Mouse (Mus musculus) hindbrain, embryonic 16.5 days (tissue): Measurements from ENCODE around the gene Cdyl. TPM values are rescaled to one million over a fixed set of nuclear protein-coding genes. Genes with fewer than 3 reads are reported as not detected.

Experiments used
- ATAC-seq: fragments of 200-750 bp; cut with Nextera tagmentation; 2 replicates; pipeline ENCODE4 v1.8.0; 2017; ENCODE audit warnings: moderate TSS enrichment, moderate library complexity
- H3K27ac ChIP-seq: fragments of 300-500 bp; sonication (generic); 2 replicates; pipeline ENCODE4 v1.5.1; 2014; ENCODE audit warnings: low read depth, mild to moderate bottlenecking, control low read depth, low read length, moderate library complexity
- H3K27me3 ChIP-seq: fragments of 300-500 bp; sonication (generic); replicated peaks from 2 replicates; pipeline ENCODE4 v1.6.1; 2014; ENCODE audit warnings: low read length; ENCODE audit not compliant: control insufficient read depth, insufficient read depth
- H3K36me3 ChIP-seq: fragments of 300-500 bp; sonication (generic); 2 replicates; pipeline ENCODE4 v1.6.1; 2014; ENCODE audit warnings: mild to moderate bottlenecking, low read length, moderate library complexity, mixed read lengths; ENCODE audit not compliant: control insufficient read depth, insufficient read depth
- H3K4me1 ChIP-seq: fragments of 300-500 bp; sonication (generic); 2 replicates; pipeline ENCODE4 v1.6.1; 2014; ENCODE audit warnings: low read depth, low read length; ENCODE audit not compliant: control insufficient read depth, insufficient read depth
- H3K4me2 ChIP-seq: fragments of 300-500 bp; sonication (generic); 2 replicates; pipeline ENCODE4 v1.6.1; 2014; ENCODE audit warnings: mild to moderate bottlenecking, low read length, control low read depth, moderate library complexity
- H3K4me3 ChIP-seq: fragments of 300-500 bp; sonication (generic); 2 replicates; pipeline ENCODE4 v1.5.1; 2014; ENCODE audit warnings: mild to moderate bottlenecking, low read length, control low read depth, moderate library complexity
- H3K9ac ChIP-seq: fragments of 300-500 bp; sonication (generic); 2 replicates; pipeline ENCODE4 v1.6.1; 2014; ENCODE audit warnings: low read depth, mild to moderate bottlenecking, control low read depth, low read length, moderate library complexity
- H3K9me3 ChIP-seq: fragments of 300-500 bp; sonication (generic); 2 replicates; pipeline ENCODE4 v1.6.1; 2014; ENCODE audit warnings: mild to moderate bottlenecking, low read length, moderate library complexity; ENCODE audit not compliant: control insufficient read depth
- WGBS: fragments of 180-500 bp; shearing (Covaris S2); extraction: QIAGEN DNeasy Blood & Tissue Kit; methylation state at CpG from one replicate; pipeline ENCODE4 v1.1.7; 2014; 5-methylcytosine and 5-hydroxymethylcytosine counted together
- polyA plus RNA-seq: library from polyadenylated mRNA; unstranded; fragments of >200 nt; fragmentation: Nextera tagmentation; extraction: Ambion mirVana; gene quantifications from 2 replicates; pipeline ENCODE4 v1.2.1, GENCODE M21; 2015

Gene Cdyl
- polyA plus RNA-seq, 1 experiment from 2014 or later, result 2.6 TPM

DNA sequence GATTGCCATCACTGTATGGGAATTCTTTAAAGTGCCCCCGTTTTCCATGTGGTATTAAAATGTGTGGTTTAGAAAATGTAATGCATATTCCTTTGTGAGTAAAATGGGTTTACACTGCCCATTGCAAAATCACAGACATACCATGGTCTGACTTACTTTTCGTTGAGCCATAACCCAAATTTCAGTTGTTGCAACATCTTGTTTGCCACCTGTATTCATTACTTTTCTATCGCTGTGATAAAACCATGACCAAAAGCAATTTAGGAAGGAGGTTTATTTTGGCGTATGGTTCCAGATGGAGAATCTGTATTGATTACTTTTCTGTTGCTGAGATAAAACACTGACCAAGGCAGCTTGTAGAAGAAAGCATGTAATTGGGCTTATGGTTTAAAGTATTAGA lies 124.6 kb downstream of the Cdyl start:
- no peaks in the 10 kb centered on the region for H3K27me3 ChIP-seq
- H3K27ac ChIP-seq, result no peak overlapping the region
- 0 out of 2 replicates have a peak, but pooled peaks cover 2% of the 10 kb centered on the region for H3K4me1 ChIP-seq
- 90% methylated on average over 4 of the region's 4 CpGs for WGBS
- no peak overlapping the region for H3K4me2 ChIP-seq
- H3K4me3 ChIP-seq, result no peak overlapping the region
- no peaks in the 10 kb centered on the region for H3K36me3 ChIP-seq
- H3K9ac ChIP-seq, result no peak overlapping the region
- H3K9me3 ChIP-seq, result no peaks in the 10 kb centered on the region
- no peak for ATAC-seq

DNA sequence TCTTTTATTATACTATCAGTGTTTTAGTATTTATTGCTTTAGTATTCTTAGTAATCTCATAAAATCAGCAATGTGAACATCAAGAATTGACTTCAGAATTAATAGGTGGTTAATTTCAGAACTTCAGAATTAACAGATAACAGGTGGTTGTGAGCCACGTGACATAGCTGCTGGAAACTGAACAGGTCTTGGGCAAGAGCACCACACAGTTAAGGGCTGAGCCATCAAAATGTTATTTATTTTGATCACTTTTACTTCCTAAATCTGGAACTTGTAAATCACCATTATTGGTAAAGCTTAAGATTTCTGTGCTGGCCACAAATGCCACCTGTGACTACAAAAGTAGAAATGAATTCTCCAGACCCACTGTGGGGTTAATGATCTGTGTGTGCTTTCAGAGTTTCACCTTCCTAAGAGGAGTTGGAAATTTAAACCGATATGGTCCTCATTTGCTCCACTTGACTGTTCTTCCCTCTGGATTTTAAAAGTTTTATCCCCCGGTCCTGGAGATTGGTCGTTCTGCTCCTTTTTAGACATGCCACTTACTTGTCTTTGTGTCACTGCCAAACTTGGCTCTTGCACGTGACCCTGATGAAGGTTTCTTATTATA lies 125.8 kb downstream of the Cdyl start:
- no peak for ATAC-seq

DNA sequence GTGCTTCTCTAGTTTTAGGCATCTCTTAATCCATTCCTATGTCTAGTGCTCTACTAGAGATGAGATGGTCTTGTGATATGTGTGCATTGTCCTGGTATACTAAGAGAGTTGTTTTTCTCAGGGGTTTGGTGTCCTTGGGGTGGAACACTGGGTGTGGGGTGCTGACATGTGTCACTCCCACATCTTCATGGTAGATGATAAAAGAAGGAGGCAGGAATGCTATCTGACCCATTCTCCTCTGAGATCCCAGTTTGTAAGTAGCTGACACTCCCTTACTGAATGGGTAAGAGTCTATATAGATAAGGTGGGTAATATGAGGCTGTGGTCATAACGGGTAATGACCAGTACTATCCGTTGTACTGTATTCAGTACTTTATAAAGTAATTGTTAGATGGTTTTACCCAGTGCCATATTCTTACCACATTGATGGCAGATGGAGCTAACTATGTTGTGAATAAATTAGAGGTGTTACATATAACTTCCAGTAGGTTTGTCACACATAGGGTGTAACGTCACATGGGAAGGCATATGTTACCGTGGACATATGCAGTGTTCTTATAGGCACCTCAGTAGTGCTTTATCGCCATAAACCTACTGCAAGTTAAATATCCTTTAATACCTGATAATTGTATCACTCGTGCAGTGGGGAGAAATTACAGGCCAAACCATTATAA lies 127.2 kb downstream of the Cdyl start:
- H3K9ac ChIP-seq, result no peak overlapping the region
- no peak overlapping the region for H3K4me3 ChIP-seq

More for the DNA sequence above, 125.8 kb downstream of the Cdyl start:
- 62% methylated on average over 5 of the region's 5 CpGs for WGBS
- Histone ChIP-seq H3K36me3 (no peaks in the 10 kb centered on the region), H3K27me3 (no peaks in the 10 kb centered on the region), H3K4me1 (0 out of 2 replicates have a peak, but pooled peaks cover 2% of the 10 kb centered on the region), H3K4me3 (no peak overlapping the region), H3K27ac (no peak overlapping the region), H3K9me3 (no peaks in the 10 kb centered on the region), H3K9ac (no peak overlapping the region), H3K4me2 (no peak overlapping the region)

DNA sequence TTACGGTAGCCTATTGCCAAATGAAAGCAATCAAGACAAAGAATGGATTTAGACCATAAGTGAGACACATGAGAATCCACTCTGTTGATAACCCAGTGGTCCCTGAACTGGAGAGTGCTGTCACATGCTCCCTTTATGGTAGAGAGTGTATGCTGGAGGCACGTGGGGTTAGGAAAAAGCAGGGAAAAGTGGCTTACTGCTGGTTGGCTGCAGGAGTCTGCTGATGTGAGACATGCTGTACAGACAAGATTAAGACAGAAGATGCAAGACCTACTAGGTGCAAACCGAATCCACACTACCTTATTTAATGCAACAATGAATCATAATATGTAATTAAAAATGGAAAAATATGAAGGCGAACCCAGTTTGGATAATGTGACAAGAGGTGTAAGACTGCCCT lies 129.9 kb downstream of the Cdyl start:
- WGBS, result 78% methylated on average over 4 of the region's 4 CpGs
- no peak overlapping the region for H3K4me2 ChIP-seq
- H3K27me3 ChIP-seq, result no peaks in the 10 kb centered on the region
- no peak overlapping the region for H3K9ac ChIP-seq
- H3K4me1 ChIP-seq, result 0 out of 2 replicates have a peak, but pooled peaks cover 2% of the 10 kb centered on the region
- H3K36me3 ChIP-seq, result no peaks in the 10 kb centered on the region
- no peak overlapping the region for H3K27ac ChIP-seq
- no peaks in the 10 kb centered on the region for H3K9me3 ChIP-seq
- ATAC-seq, result no peak
- no peak overlapping the region for H3K4me3 ChIP-seq

More for the DNA sequence above, 127.2 kb downstream of the Cdyl start:
- H3K36me3 ChIP-seq, result no peaks in the 10 kb centered on the region
- 0 out of 2 replicates have a peak, but pooled peaks cover 2% of the 10 kb centered on the region for H3K4me1 ChIP-seq
- WGBS, result 89% methylated on average over 6 of the region's 6 CpGs
- H3K27ac ChIP-seq, result no peak overlapping the region
- no peak overlapping the region for H3K4me2 ChIP-seq
- ATAC-seq, result no peak
- no peaks in the 10 kb centered on the region for H3K9me3 ChIP-seq
- H3K27me3 ChIP-seq, result no peaks in the 10 kb centered on the region

DNA sequence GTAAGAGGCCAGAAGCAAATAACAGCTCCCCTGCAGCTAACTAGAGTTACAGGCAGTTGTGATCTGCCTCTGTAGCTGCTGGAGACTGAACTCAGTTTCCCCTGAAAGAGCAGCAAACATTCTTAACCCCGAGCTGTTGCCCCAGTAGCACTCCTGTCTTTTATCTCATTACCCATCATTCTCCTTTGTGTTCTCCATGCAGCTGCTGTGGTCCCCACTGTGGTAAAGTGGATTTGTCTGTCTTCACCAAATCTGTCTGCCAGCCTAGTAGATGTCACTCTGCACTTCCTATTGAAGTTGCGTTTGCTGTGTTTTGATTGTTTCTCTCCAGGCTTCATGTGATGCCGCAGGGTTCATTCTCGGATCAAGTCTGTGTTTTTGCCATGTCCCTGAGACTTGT lies 130.8 kb downstream of the Cdyl start:
- Histone ChIP-seq H3K4me2 (no peak overlapping the region), H3K4me1 (0 out of 2 replicates have a peak, but pooled peaks cover 2% of the 10 kb centered on the region), H3K4me3 (no peak overlapping the region), H3K36me3 (no peaks in the 10 kb centered on the region), H3K27me3 (no peaks in the 10 kb centered on the region), H3K9me3 (no peaks in the 10 kb centered on the region), H3K27ac (no peak overlapping the region), H3K9ac (no peak overlapping the region)
- 71% methylated on average over 4 of the region's 4 CpGs for WGBS
- no peak for ATAC-seq

DNA sequence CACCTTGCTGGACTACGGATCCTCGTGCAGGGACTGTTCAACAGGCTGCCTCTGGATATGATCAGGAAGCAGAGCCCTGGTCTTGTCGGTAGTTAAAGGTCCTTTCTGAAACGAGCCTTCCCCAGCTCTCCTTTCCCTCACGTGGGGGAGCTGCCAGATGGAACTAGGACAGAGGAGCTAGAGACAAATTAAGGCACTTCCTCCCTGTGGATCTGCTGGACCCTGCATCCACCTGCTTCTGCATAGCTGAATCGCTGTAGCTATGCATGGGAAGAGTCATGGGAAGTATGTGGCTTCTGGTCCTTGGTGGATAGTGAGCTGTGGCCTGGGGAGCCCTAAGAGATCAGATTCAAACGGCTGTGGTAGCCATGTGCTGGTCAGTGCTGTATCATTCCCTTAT lies 134.7 kb downstream of the Cdyl start:
- Histone ChIP-seq H3K27ac (no peak overlapping the region), H3K27me3 (no peaks in the 10 kb centered on the region), H3K4me1 (no peaks in the 10 kb centered on the region), H3K9me3 (no peaks in the 10 kb centered on the region), H3K4me3 (no peak overlapping the region), H3K36me3 (no peaks in the 10 kb centered on the region), H3K9ac (no peak overlapping the region), H3K4me2 (no peak overlapping the region)
- ATAC-seq, result no peak
- WGBS, result 80% methylated on average over 7 of the region's 7 CpGs

DNA sequence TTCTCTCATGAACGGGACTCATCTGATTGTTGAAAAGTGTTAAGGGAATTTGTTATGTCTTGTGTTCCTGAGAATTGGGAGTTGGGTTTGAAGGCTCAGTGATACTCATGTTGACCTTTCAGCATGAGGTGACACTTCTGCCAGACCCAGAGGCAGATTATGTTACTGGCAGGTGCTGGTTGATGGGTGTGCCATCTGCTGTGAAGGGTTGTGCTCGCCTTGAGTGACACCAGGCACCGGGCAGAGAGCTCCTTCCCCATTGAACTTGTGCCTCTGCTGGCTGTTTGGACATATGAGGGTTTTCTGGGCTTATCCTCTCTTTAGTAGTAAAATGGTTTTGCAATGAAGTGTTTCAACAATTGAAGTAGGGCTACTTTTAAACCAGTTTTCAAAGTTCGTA lies 135.1 kb downstream of the Cdyl start:
- no peaks in the 10 kb centered on the region for H3K4me1 ChIP-seq
- H3K36me3 ChIP-seq, result no peaks in the 10 kb centered on the region
- H3K4me2 ChIP-seq, result no peak overlapping the region
- H3K9ac ChIP-seq, result no peak overlapping the region
- H3K27ac ChIP-seq, result no peak overlapping the region
- WGBS, result 78% methylated on average over 4 of the region's 4 CpGs
- no peaks in the 10 kb centered on the region for H3K27me3 ChIP-seq
- ATAC-seq, result no peak
- H3K4me3 ChIP-seq, result no peak overlapping the region
- no peaks in the 10 kb centered on the region for H3K9me3 ChIP-seq

DNA sequence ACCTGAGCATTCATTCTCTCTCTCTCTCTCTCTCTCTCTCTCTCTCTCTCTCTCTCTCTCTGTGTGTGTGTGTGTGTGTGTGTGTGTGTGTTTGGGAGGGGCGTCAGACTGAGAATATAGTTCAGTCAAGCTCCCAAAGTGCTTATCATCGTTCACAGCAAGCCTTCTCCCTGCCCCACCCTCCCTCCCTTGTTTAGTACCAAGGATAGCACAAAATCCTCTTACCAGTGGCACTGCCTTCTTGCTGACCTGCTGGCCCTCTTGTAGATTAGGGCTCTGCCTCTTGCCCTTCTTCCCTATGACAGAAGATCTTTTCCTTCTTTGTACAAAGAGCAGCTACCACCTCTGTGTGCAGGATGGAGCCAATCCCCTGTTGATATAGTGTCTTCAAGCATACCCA lies 136.3 kb downstream of the Cdyl start:
- H3K4me1 ChIP-seq, result no peaks in the 10 kb centered on the region
- H3K4me2 ChIP-seq, result no peak overlapping the region
- H3K27ac ChIP-seq, result no peak overlapping the region
- no peaks in the 10 kb centered on the region for H3K27me3 ChIP-seq
- H3K9ac ChIP-seq, result no peak overlapping the region
- H3K36me3 ChIP-seq, result no peaks in the 10 kb centered on the region
- no peaks in the 10 kb centered on the region for H3K9me3 ChIP-seq
- WGBS, result 77% methylated on average over 2 of the region's 2 CpGs
- no peak overlapping the region for H3K4me3 ChIP-seq
- no peak for ATAC-seq

DNA sequence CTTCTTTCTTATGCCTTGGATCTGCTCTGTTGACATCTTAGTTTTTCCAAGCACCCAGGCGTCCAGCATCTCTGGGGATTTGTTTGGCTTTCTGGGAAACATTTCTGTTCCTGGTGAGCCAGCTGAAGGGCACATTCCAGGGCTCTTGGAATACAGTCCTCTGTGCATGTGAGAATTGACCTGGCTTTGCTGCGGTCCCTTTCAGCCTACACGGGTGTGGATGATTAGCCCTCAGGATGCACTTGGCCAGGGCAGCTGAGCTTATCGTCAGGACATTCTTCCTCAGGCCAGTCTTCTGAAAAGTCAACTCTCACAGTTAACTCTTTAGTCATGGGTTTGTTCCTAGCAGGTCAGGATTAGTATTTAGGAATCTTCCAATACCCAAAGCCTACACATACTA lies 136.7 kb downstream of the Cdyl start:
- Histone ChIP-seq H3K27ac (no peak overlapping the region), H3K27me3 (no peaks in the 10 kb centered on the region), H3K36me3 (no peaks in the 10 kb centered on the region), H3K4me3 (no peak overlapping the region), H3K4me2 (no peak overlapping the region), H3K9ac (no peak overlapping the region), H3K4me1 (no peaks in the 10 kb centered on the region), H3K9me3 (no peaks in the 10 kb centered on the region)
- WGBS, result 58% methylated on average over 4 of the region's 4 CpGs
- ATAC-seq, result no peak
